8 mouse cellular contexts compared by ENCODE assay signal in the genomic region with DNA sequence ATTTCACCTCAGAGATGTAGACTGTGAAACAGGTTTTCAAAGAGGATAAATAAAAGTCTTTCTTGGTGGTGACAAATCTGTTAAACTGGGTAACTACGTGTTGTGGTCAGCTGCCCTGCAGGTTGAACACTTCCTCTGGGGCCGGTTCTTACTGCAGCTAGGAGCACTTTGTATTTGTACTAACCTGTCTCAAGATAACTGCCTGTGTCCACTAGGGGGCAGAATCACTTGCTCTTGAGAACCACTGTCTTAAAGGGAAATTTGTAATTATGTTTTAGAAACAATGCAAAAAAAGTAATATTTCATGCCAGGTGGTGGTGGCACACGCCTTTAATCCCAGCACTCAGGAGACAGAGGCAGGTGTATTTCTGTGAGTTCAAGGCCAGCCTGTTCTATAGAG. TPM values are rescaled to one million over a fixed set of nuclear protein-coding genes. Genes with fewer than 3 reads are reported as not detected.
DNase-seq lines count a peak whose midpoint lies in the region; ATAC-seq and TF ChIP-seq lines count a peak whose summit lies in the region.
"Had no signal": no experiment of that assay in that cellular context is flagged by ENCODE, and none has a peak within 500 bp of the region (broad histone marks: within the 10 kb centered on the region; RNA-seq: fewer than 3 reads in every experiment).

No protein-coding gene starts in this region.

- peaks cover 77% of the 10 kb centered on the region for H3K36me3 ChIP-seq in G1E (replicated peaks)
- H3K36me3 ChIP-seq in limb, embryonic 10.5 days: peaks cover 90% of the 10 kb centered on the region

- no peak overlapping the region for H3K27ac ChIP-seq in left cerebral cortex, adult 2 months
- H3K27ac ChIP-seq in bone marrow macrophage, adult 2 months (ENCODE audit: insufficient read depth, low read depth, low read length): no peak overlapping the region
- H3K27ac ChIP-seq in limb, embryonic 10.5 days: no peak overlapping the region
- H3K27ac ChIP-seq: midbrain, embryonic 12.5 days had no signal

- peaks cover 2% of the 10 kb centered on the region; the same call in 1 of the 2 replicates for H3K4me1 ChIP-seq in G1E (ENCODE audit: insufficient read depth, low read depth, low read length)
- H3K4me1 ChIP-seq in bone marrow macrophage, adult 2 months (ENCODE audit: control insufficient read depth, insufficient read depth, low read length): peaks cover 6% of the 10 kb centered on the region
- no peaks in the 10 kb centered on the region for H3K4me1 ChIP-seq in limb, embryonic 10.5 days
- H3K4me1 ChIP-seq: midbrain, embryonic 12.5 days had no signal

- H3K27me3 ChIP-seq in G1E (ENCODE audit: insufficient read depth, low read length): no peaks in the 10 kb centered on the region
- H3K27me3 ChIP-seq in limb, embryonic 10.5 days (ENCODE audit: low read depth, poor library complexity, severe bottlenecking): no peaks in the 10 kb centered on the region
- H3K27me3 ChIP-seq: midbrain, embryonic 12.5 days had no signal

- no peak for TF ChIP-seq POLR2A in bone marrow macrophage, adult 2 months (IDR thresholded peaks at IDR 0.05; ENCODE audit: borderline replicate concordance, low read depth, low read length)

- peak; percentile 81 for TF ChIP-seq CTCF in left cerebral cortex, adult 2 months (IDR thresholded peaks at IDR 0.05)
- peak; percentile 56 for TF ChIP-seq CTCF in G1E (IDR thresholded peaks at IDR 0.05; ENCODE audit: low read depth, low read length)
- TF ChIP-seq CTCF in bone marrow macrophage, adult 2 months (IDR thresholded peaks at IDR 0.05; ENCODE audit: low read depth, low read length): peak; percentile 68

- no peak; the same call in 1 of the 2 replicates for ATAC-seq in G1E (ENCODE audit: extremely low read depth, insufficient number of reproducible peaks, low FRiP score, poor library complexity, severe bottlenecking)
- ATAC-seq in granulocyte monocyte progenitor cell, adult 5-6 weeks (replicated peaks; ENCODE audit: poor library complexity, severe bottlenecking): peak; percentile 86

- no peaks in the 10 kb centered on the region for H3K9me3 ChIP-seq in G1E (replicated peaks)
- no peaks in the 10 kb centered on the region for H3K9me3 ChIP-seq in limb, embryonic 10.5 days (replicated peaks)
- H3K9me3 ChIP-seq: midbrain, embryonic 12.5 days had no signal

- intact Hi-C loops in left cerebral cortex, adult 2 months (cut with DNase I): loop anchor here (5.0 kb wide), 1 partner anchor 88 kb away; no protein-coding TSS in a partner anchor

- 58% methylated on average over 3 of the region's 3 CpGs for WGBS in limb, embryonic 10.5 days

- H3K4me3 ChIP-seq in left cerebral cortex, adult 2 months: no peak overlapping the region
- H3K4me3 ChIP-seq in G1E (ENCODE audit: low read depth, low read length): no peak overlapping the region
- no peak overlapping the region for H3K4me3 ChIP-seq in bone marrow macrophage, adult 2 months (ENCODE audit: insufficient read depth, low read length)
- no peak overlapping the region for H3K4me3 ChIP-seq in limb, embryonic 10.5 days
- H3K4me3 ChIP-seq: midbrain, embryonic 12.5 days had no signal

- peak; percentile 14 to 23 for DNase-seq in left cerebral cortex, adult 2 months (ENCODE audit: extremely low spot score in 1 of 2, low spot score in 2 of 2)
- no peak for DNase-seq in left cerebral cortex, adult 8-10 months (ENCODE audit: low spot score in 2 of 2)
- DNase-seq in G1E (ENCODE audit: low spot score): no peak
- peak; percentile 47 for DNase-seq in limb, embryonic 10.5 days (ENCODE audit: low spot score)
- peak; percentile 52 for DNase-seq in right cerebral cortex, postnatal 14 days

RNA-seq across cellular contexts. Expression of a gene that starts 15.0 kb away (rescaled TPM):
- 1 to 10 TPM; 1.2 to 1.7 TPM for total RNA-seq in left cerebral cortex, adult 2 months (2021)
- total RNA-seq in left cerebral cortex, adult 8-10 months (2022): 1 to 10 TPM; 1.8 to 5.5 (median 3.4) TPM
- total RNA-seq in G1E (2014; fragmentation: Nextera tagmentation) (70.5 and 74.0 TPM in 2 replicates), G1E (2017) (33.6 and 45.2 TPM in 2 replicates)
- polyA plus RNA-seq in G1E (2012): 214 and 327 TPM in 2 replicates
- 62.3 and 71.5 TPM in 2 replicates for polyA plus RNA-seq in bone marrow macrophage, adult 2 months (2012; ENCODE audit: insufficient read depth, insufficient read length, missing spikeins)
- total RNA-seq in granulocyte monocyte progenitor cell, adult 5-6 weeks (2014; fragmentation: Nextera tagmentation): 73.9 and 90.8 TPM in 2 replicates
- 18.9 and 22.1 TPM in 2 replicates for total RNA-seq in granulocyte monocyte progenitor cell, adult 5-6 weeks (2017)
- polyA plus RNA-seq in limb, embryonic 10.5 days (2016; fragmentation: Nextera tagmentation; extraction: Ambion mirVana): 6.8 and 7.2 TPM in 2 replicates

RNA-seq across cellular contexts. Expression of a gene that starts 43.4 kb away (rescaled TPM):
- total RNA-seq in left cerebral cortex, adult 2 months (2021): under 1 TPM; 0.63 to 0.79 TPM
- under 1 TPM; 0.53 to 0.89 (median 0.58) TPM for total RNA-seq in left cerebral cortex, adult 8-10 months (2022)
- total RNA-seq in G1E (2014; fragmentation: Nextera tagmentation): 166 and 200 TPM in 2 replicates
- 156 and 177 TPM in 2 replicates for total RNA-seq in G1E (2017)
- 5.5 and 6.6 TPM in 2 replicates for polyA plus RNA-seq in G1E (2012)
- 34.8 and 34.9 TPM in 2 replicates for polyA plus RNA-seq in bone marrow macrophage, adult 2 months (2012; ENCODE audit: insufficient read depth, insufficient read length, missing spikeins)
- 35.6 and 53.8 TPM in 2 replicates for total RNA-seq in granulocyte monocyte progenitor cell, adult 5-6 weeks (2014; fragmentation: Nextera tagmentation)
- total RNA-seq in granulocyte monocyte progenitor cell, adult 5-6 weeks (2017): 155 and 184 TPM in 2 replicates
- 73.1 and 88.0 TPM in 2 replicates for polyA plus RNA-seq in limb, embryonic 10.5 days (2016; fragmentation: Nextera tagmentation; extraction: Ambion mirVana)

Comparison
In these comparisons a context has a peak if more than half of its experiments do, and no peak if none do; other contexts are left out.
1. DNase-seq: peak in left cerebral cortex, adult 2 months (2 of 2), limb, embryonic 10.5 days (single experiment) and right cerebral cortex, postnatal 14 days (single experiment); none in left cerebral cortex, adult 8-10 months (0 of 2) and G1E (single experiment).
2. RNA of a gene that starts 43.4 kb away (total RNA-seq): 156 to 200 TPM in G1E and 35.6 to 184 TPM in granulocyte monocyte progenitor cell, adult 5-6 weeks; 0.63 to 0.79 TPM in left cerebral cortex, adult 2 months and 0.53 to 0.89 TPM in left cerebral cortex, adult 8-10 months; every median in the first group is over 10 times any median in the second.
3. Peak in every context shown above with its lines, with median percentiles within 50 percentile points of each other: CTCF ChIP-seq.